25 mouse cellular contexts compared by ENCODE assay signal in the genomic region with DNA sequence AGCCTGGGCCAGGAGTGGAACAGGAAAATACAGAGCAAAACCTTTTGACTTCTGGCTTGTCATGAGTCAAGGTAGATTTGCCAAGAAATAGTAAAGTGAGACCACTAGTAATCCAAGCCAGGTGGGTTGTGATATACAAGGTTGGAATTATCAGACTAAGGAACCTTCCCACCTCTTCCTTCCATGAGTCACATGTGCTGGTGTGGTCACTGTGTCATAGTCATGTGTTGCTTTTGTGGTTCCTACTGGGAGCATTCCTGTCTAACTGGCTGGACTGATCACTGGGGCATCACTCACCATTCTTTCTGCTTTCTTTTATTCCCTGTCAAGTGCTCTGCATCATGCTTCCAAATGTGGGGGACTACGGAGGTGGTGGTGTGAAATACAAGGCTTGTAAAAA. TPM values are rescaled to one million over a fixed set of nuclear protein-coding genes. Genes with fewer than 3 reads are reported as not detected.
A peak's percentile ranks its signal among the peaks of the same experiment; 100 is the strongest.
DNase-seq lines count a peak whose midpoint lies in the region; TF ChIP-seq lines count a peak whose summit lies in the region.
"Had no signal": no experiment of that assay in that cellular context is flagged by ENCODE, and none has a peak within 500 bp of the region (broad histone marks: within the 10 kb centered on the region; RNA-seq: fewer than 3 reads in every experiment).

No protein-coding gene starts in this region.

- no peak overlapping the region for H3ac ChIP-seq in C2C12 (ENCODE audit: control insufficient read depth, insufficient read length, low read depth)

- TF ChIP-seq POLR2A in bone marrow macrophage, adult 2 months (IDR thresholded peaks at IDR 0.05; ENCODE audit: borderline replicate concordance, low read depth, low read length): no peak

- peaks cover 54% of the 10 kb centered on the region for H3K4me1 ChIP-seq in bone marrow macrophage, adult 2 months (ENCODE audit: control insufficient read depth, insufficient read depth, low read length)
- H3K4me1 ChIP-seq: heart, embryonic 15.5 days; hindbrain, embryonic 12.5 days; intestine, embryonic 15.5 days; limb, embryonic 10.5 days; limb, embryonic 15.5 days; neural tube, embryonic 13.5 days had no signal

- no peaks in the 10 kb centered on the region for H3K79me2 ChIP-seq in C2C12 (ENCODE audit: control insufficient read depth, insufficient read depth)

- no peaks in the 10 kb centered on the region for H3K79me3 ChIP-seq in C2C12 (ENCODE audit: low read depth)

- peak; percentile 48 for DNase-seq in heart, adult 11 months
- DNase-seq in heart, postnatal 36 days: no peak
- DNase-seq in gastrocnemius, postnatal 36 days: no peak
- no peak for DNase-seq in yolk sac, embryonic 10.5 days (ENCODE audit: low spot score)
- no peak for DNase-seq in thymus, postnatal 36 days
- DNase-seq: adrenal gland, postnatal 25 days; B cell, adult 2 months; cerebellum, adult 2 months; cerebellum, postnatal 14 days; gastrocnemius, adult 2 months; kidney, adult 2 months; kidney, postnatal 36 days; liver, embryonic 13.5 days; lung, adult 2 months; lung, postnatal 14 days had no signal

- peak overlapping the region; percentile 23; the same call in 1 of the 2 replicates for H3K27ac ChIP-seq in bone marrow macrophage, adult 2 months (ENCODE audit: insufficient read depth, low read depth, low read length)
- H3K27ac ChIP-seq: gastrocnemius, adult 2 months; heart, embryonic 15.5 days; hindbrain, embryonic 12.5 days; hindbrain, postnatal 0 days; intestine, embryonic 15.5 days; limb, embryonic 10.5 days; limb, embryonic 15.5 days; liver, embryonic 13.5 days; neural tube, embryonic 13.5 days had no signal

- H3K36me3 ChIP-seq in C2C12 (ENCODE audit: control insufficient read depth, insufficient read depth): no peaks in the 10 kb centered on the region
- H3K36me3 ChIP-seq: heart, embryonic 15.5 days; hindbrain, embryonic 12.5 days; intestine, embryonic 15.5 days; limb, embryonic 10.5 days; limb, embryonic 15.5 days; liver, embryonic 13.5 days; neural tube, embryonic 13.5 days had no signal

- H3K4me3 ChIP-seq in C2C12 (ENCODE audit: insufficient read depth, poor library complexity, severe bottlenecking): no peak overlapping the region
- H3K4me3 ChIP-seq in bone marrow macrophage, adult 2 months (ENCODE audit: insufficient read depth, low read length): no peak overlapping the region
- H3K4me3 ChIP-seq: erythroblast, embryonic 14.5 days; gastrocnemius, adult 2 months; heart, embryonic 15.5 days; hindbrain, embryonic 12.5 days; intestine, embryonic 15.5 days; limb, embryonic 10.5 days; limb, embryonic 15.5 days; liver, embryonic 13.5 days; neural tube, embryonic 13.5 days had no signal

- intact Hi-C loops in heart, postnatal 36 days (cut with DNase I): no loop called here
- intact Hi-C loops in gastrocnemius, postnatal 36 days (cut with DNase I): loop anchor here (10.0 kb wide), 1 partner anchor 313 kb away; no protein-coding TSS in a partner anchor

- no peak for TF ChIP-seq CTCF in C2C12 (IDR thresholded peaks at IDR 0.05; ENCODE audit: control insufficient read depth, insufficient read depth, insufficient read length)
- TF ChIP-seq CTCF in bone marrow macrophage, adult 2 months (IDR thresholded peaks at IDR 0.05; ENCODE audit: low read depth, low read length): no peak

- no peaks in the 10 kb centered on the region for H3K27me3 ChIP-seq in C2C12 (ENCODE audit: control insufficient read depth, insufficient read depth, insufficient read length)
- H3K27me3 ChIP-seq: heart, embryonic 15.5 days; hindbrain, embryonic 12.5 days; intestine, embryonic 15.5 days; limb, embryonic 15.5 days; liver, embryonic 13.5 days; neural tube, embryonic 13.5 days had no signal

TF ChIP-seq in C2C12, 6 proteins besides CTCF, POLR2A, EP300 and RAD21:
- TF ChIP-seq USF1 (IDR thresholded peaks at IDR 0.05; ENCODE audit: low read depth) (peak; percentile 93), MYOD1 (IDR thresholded peaks at IDR 0.05; ENCODE audit: control insufficient read depth, insufficient read length, low read depth) (peak; percentile 3), FOSL1 (IDR thresholded peaks at IDR 0.05; ENCODE audit: insufficient read depth, low read length, poor library complexity, severe bottlenecking) (no peak), CEBPB (IDR thresholded peaks at IDR 0.05; ENCODE audit: low read depth) (no peak), MAX (IDR thresholded peaks at IDR 0.05) (peak; percentile 75), MYOG (IDR thresholded peaks at IDR 0.05; ENCODE audit: control insufficient read depth, extremely low read depth, insufficient read length) (no peak)

RNA-seq across cellular contexts. Expression of a gene that starts 11.2 kb away (rescaled TPM):
- 1 to 10 TPM; 2.7 to 5.0 TPM for total RNA-seq in heart, postnatal 36 days (2021)
- 13.1 TPM for polyA plus RNA-seq in C2C12 (2012; fragmentation: generic; extraction: Trizol)
- polyA plus RNA-seq in bone marrow macrophage, adult 2 months (2012; ENCODE audit: insufficient read depth, insufficient read length, missing spikeins): 74.9 and 77.9 TPM in 2 replicates
- 1 to 10 TPM; 2.2 to 3.4 TPM for total RNA-seq in gastrocnemius, postnatal 36 days (2021)

RNA-seq across cellular contexts. Expression of a gene that starts 40.1 kb away (rescaled TPM):
- 100 to 1,000 TPM; 189 to 212 TPM for total RNA-seq in heart, postnatal 36 days (2021)
- 8.7 TPM for polyA plus RNA-seq in C2C12 (2012; fragmentation: generic; extraction: Trizol)
- polyA plus RNA-seq in bone marrow macrophage, adult 2 months (2012; ENCODE audit: insufficient read depth, insufficient read length, missing spikeins): 21.4 and 23.0 TPM in 2 replicates
- 100 to 1,000 TPM; 722 to 762 TPM for total RNA-seq in gastrocnemius, postnatal 36 days (2021)
- polyA plus RNA-seq: erythroblast, embryonic 14.5 days had no signal
